Mouse (Mus musculus) cerebellum, adult 2 months (tissue): ENCODE data around the gene Nwd2.

ENCODE experiments used
- CTCF ChIP-seq: fragments of 200-500 bp; IDR thresholded peaks from 2 replicates; pipeline ENCODE4 v1.5.1; 2011; ENCODE audit warnings: low read depth, mild to moderate bottlenecking, control low read depth, low read length, moderate library complexity, borderline replicate concordance; ENCODE audit not compliant: insufficient read depth
- POLR2A ChIP-seq: fragments of 200-500 bp; IDR thresholded peaks from 2 replicates; pipeline ENCODE4 v1.6.1; 2011; ENCODE audit warnings: low read length, control low read depth, borderline replicate concordance; ENCODE audit not compliant: insufficient read depth

- TF ChIP-seq CTCF (no peak), POLR2A (no peak)
Measured at GRCm38 (mm10) chr5:63821860-63822259, 173.0 kb downstream of the Nwd2 start.
